Mouse (Mus musculus) brain, embryonic 14.5 days (tissue): Measurements from ENCODE around the gene Tgfbr3.

Experiments used
- CTCF ChIP-seq: fragments of 200-500 bp; IDR thresholded peaks from 2 replicates; pipeline ENCODE4 v1.5.1; 2012; ENCODE audit warnings: inconsistent platforms, mild to moderate bottlenecking, moderate library complexity, borderline replicate concordance; ENCODE audit not compliant: insufficient read depth, insufficient read length; ENCODE audit errors: extremely low read depth
- POLR2A ChIP-seq: fragments of 200-500 bp; IDR thresholded peaks from 2 replicates; pipeline ENCODE4 v1.6.1; 2012; ENCODE audit warnings: mild to moderate bottlenecking, inconsistent platforms, borderline replicate concordance; ENCODE audit not compliant: poor library complexity, insufficient read depth, insufficient read length, severe bottlenecking; ENCODE audit errors: extremely low read depth

GRCm38 (mm10) chr5:107101684-107102083 is 187.7 kb downstream of the Tgfbr3 start:
- TF ChIP-seq CTCF (no peak), POLR2A (no peak)
